In genomic region chr7:36695791-36696241, GRCm38 (mm10) we compare ENCODE assay signal across 8 mouse cellular contexts. TPM values are rescaled to one million over a fixed set of nuclear protein-coding genes. Genes with fewer than 3 reads are reported as not detected.
DNase-seq lines count a peak whose midpoint lies in the region; ATAC-seq and TF ChIP-seq lines count a peak whose summit lies in the region.

No protein-coding gene starts in this region.

- no peak for TF ChIP-seq POLR2A in small intestine, adult 2 months (IDR thresholded peaks at IDR 0.05; ENCODE audit: low read depth, low read length)

- H3K4me3 ChIP-seq in lung, postnatal 0 days (ENCODE audit: low read depth, low read length) = peak overlapping the region; percentile 74
- H3K4me3 ChIP-seq in small intestine, adult 2 months (ENCODE audit: low read depth, low read length) = peak overlapping the region; percentile 70

- no peak for TF ChIP-seq CTCF in lung, postnatal 0 days (IDR thresholded peaks at IDR 0.05)
- TF ChIP-seq CTCF in small intestine, adult 2 months (IDR thresholded peaks at IDR 0.05; ENCODE audit: extremely low read depth, insufficient read length, insufficient replicate concordance, low read depth, low read length) = no peak

- H3K9ac ChIP-seq in lung, postnatal 0 days (replicated peaks; ENCODE audit: low read depth) = peak overlapping the region; percentile 46

- no peaks in the 10 kb centered on the region for H3K36me3 ChIP-seq in lung, postnatal 0 days (ENCODE audit: insufficient read depth, low read length)
- no peaks in the 10 kb centered on the region for H3K36me3 ChIP-seq in small intestine, adult 2 months (ENCODE audit: control insufficient read depth, insufficient read depth, low read length)

- peak overlapping the region; percentile 85 for H3K27ac ChIP-seq in lung, postnatal 0 days (ENCODE audit: low read length)
- H3K27ac ChIP-seq in small intestine, adult 2 months (ENCODE audit: insufficient read depth, low read depth, low read length) = peak overlapping the region; percentile 76

- no peaks in the 10 kb centered on the region; the same call in 1 of the 2 replicates for H3K4me1 ChIP-seq in lung, postnatal 0 days (ENCODE audit: insufficient read depth, low read depth, low read length)
- H3K4me1 ChIP-seq in small intestine, adult 2 months (ENCODE audit: control insufficient read depth, insufficient read depth, insufficient read length, low read length) = peaks cover 3% of the 10 kb centered on the region

- TF ChIP-seq EP300 in lung, postnatal 0 days (IDR thresholded peaks at IDR 0.05) = no peak

- H3K9me3 ChIP-seq in lung, postnatal 0 days (ENCODE audit: low read length) = no peaks in the 10 kb centered on the region

- no peak for ATAC-seq in lung, postnatal 0 days

- WGBS in lung, postnatal 0 days = 2% methylated on average over 41 of the region's 42 CpGs
- WGBS in small intestine, adult 2 months = 1% methylated on average over 42 of the region's 42 CpGs

- peak; percentile 62 for DNase-seq in right cerebral cortex, adult 18-20 months
- no peak for DNase-seq in right cerebral cortex, postnatal 25 days
- DNase-seq in embryo, embryonic 11 days = peak; percentile 76
- peak; percentile 47 to 54 for DNase-seq in heart, adult 9 months (ENCODE audit: low spot score in 2 of 2)
- peak; percentile 17 to 30 for DNase-seq in kidney, adult 8-10 months
- no peak for DNase-seq in lung, postnatal 0 days (ENCODE audit: low spot score)
- no peak for DNase-seq in spleen, postnatal 14 days (ENCODE audit: low spot score in 2 of 2)

- H3K27me3 ChIP-seq in lung, postnatal 0 days (replicated peaks; ENCODE audit: insufficient read depth, low read length) = peaks cover 24% of the 10 kb centered on the region
- peaks cover 17% of the 10 kb centered on the region; the same call in 1 of the 2 replicates for H3K27me3 ChIP-seq in small intestine, adult 2 months (ENCODE audit: control insufficient read depth, insufficient read depth, low read length)

- peak overlapping the region; percentile 71 for H3K4me2 ChIP-seq in lung, postnatal 0 days (replicated peaks; ENCODE audit: low read depth, low read length)

RNA-seq across cellular contexts. Expression of gene Tshz3, which starts 2.1 kb away (rescaled TPM):
- polyA plus RNA-seq in lung, postnatal 0 days (2015; fragmentation: Nextera tagmentation; extraction: Ambion mirVana) = 4.1 and 5.8 TPM in 2 replicates
- 1.3 and 2.2 TPM in 2 replicates for polyA plus RNA-seq in small intestine, adult 2 months (2012; rRNA removed)

Comparison
In these comparisons a context has a peak if more than half of its experiments do, and no peak if none do; other contexts are left out.
1. DNase-seq: peak in right cerebral cortex, adult 18-20 months (single experiment), embryo, embryonic 11 days (single experiment), heart, adult 9 months (2 of 2) and kidney, adult 8-10 months (2 of 2); none in right cerebral cortex, postnatal 25 days (single experiment), lung, postnatal 0 days (single experiment) and spleen, postnatal 14 days (0 of 2).